Mouse (Mus musculus) E14TG2a.4 (cell line): Measurements from ENCODE around the gene Unc13a.

Experiments
- CTCF ChIP-seq: conservative IDR thresholded peaks from 2 replicates; pipeline ENCODE4 v1.5.1; 2014; ENCODE audit warnings: low read length
- NANOG ChIP-seq: IDR thresholded peaks from 2 replicates; pipeline ENCODE4 v1.6.1; 2014; ENCODE audit warnings: borderline replicate concordance, low read length, mixed read lengths

DNA sequence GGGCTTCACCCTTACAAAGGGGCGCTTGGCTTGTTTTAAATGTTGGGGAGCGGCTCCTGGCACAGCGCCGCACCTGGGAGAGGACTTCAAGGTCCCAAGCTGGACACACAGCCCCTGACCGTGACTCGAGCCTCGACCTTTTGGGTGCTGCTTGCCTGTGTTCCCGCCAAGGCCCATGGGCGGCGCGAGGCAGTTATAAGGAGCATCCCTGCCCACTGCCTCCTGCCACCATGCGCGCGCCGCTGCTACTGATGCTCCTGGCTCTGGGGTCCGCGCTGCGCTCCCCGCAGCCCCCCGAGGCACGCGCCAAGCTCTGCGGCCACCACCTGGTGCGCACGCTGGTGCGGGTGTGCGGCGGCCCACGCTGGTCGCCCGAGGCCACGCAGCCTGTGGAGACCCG is 17.5 kb upstream of the Unc13a start, which contains the start of gene Insl3:
- no peak for TF ChIP-seq CTCF
- no peak for TF ChIP-seq NANOG
